Comparison of ENCODE assay signal across 26 mouse cellular contexts in genomic region chr3:152544921-152545320, GRCm38 (mm10).
DNase-seq lines count a peak whose midpoint lies in the region; ATAC-seq and TF ChIP-seq lines count a peak whose summit lies in the region.
"Had no signal": no experiment of that assay in that cellular context is flagged by ENCODE, and none has a peak within 500 bp of the region (broad histone marks: within the 10 kb centered on the region; RNA-seq: fewer than 3 reads in every experiment).

No protein-coding gene starts in this region.

- ATAC-seq in lung, embryonic 14.5 days (ENCODE audit: insufficient read depth): no peak
- no peak for ATAC-seq in forebrain, embryonic 11.5 days (replicated peaks; ENCODE audit: low FRiP score)
- ATAC-seq: CD4-positive, CD25-positive, alpha-beta regulatory T cell, adult 4 months; forebrain, embryonic 13.5 days; forebrain, embryonic 16.5 days; hindbrain, postnatal 0 days; inflammation-experienced regulatory T-cells, adult 6 months; Patski had no signal

- 47% methylated on average over 3 of the region's 3 CpGs for WGBS in lung, embryonic 14.5 days
- 89% methylated on average over 3 of the region's 3 CpGs for WGBS in forebrain, embryonic 11.5 days

- H3K9me3 ChIP-seq in lung, embryonic 14.5 days (ENCODE audit: low read depth, low read length): no peaks in the 10 kb centered on the region
- H3K9me3 ChIP-seq in forebrain, embryonic 11.5 days (ENCODE audit: control insufficient read depth, low read length): no peaks in the 10 kb centered on the region
- H3K9me3 ChIP-seq: embryonic facial prominence, embryonic 12.5 days; embryonic facial prominence, embryonic 15.5 days; forebrain, embryonic 13.5 days had no signal

- H3K27me3 ChIP-seq in lung, embryonic 14.5 days (ENCODE audit: insufficient read depth, low read length): no peaks in the 10 kb centered on the region
- no peaks in the 10 kb centered on the region for H3K27me3 ChIP-seq in forebrain, embryonic 11.5 days (ENCODE audit: control insufficient read depth, insufficient read depth, low read length)
- H3K27me3 ChIP-seq: embryonic facial prominence, embryonic 12.5 days; embryonic facial prominence, embryonic 15.5 days; forebrain, embryonic 13.5 days; Patski had no signal

- no peak overlapping the region for H3K27ac ChIP-seq in lung, embryonic 14.5 days (ENCODE audit: low read depth)
- H3K27ac ChIP-seq in forebrain, embryonic 11.5 days (ENCODE audit: low read depth, low read length): no peak overlapping the region
- H3K27ac ChIP-seq: embryonic facial prominence, embryonic 12.5 days; embryonic facial prominence, embryonic 15.5 days; forebrain, embryonic 13.5 days; hindbrain, embryonic 14.5 days; hindbrain, postnatal 0 days had no signal

- TF ChIP-seq CTCF in lung, embryonic 14.5 days (IDR thresholded peaks at IDR 0.05; ENCODE audit: low read depth): no peak

- no peaks in the 10 kb centered on the region; the same call in 1 of the 2 replicates for H3K4me1 ChIP-seq in lung, embryonic 14.5 days (ENCODE audit: insufficient read depth)
- no peaks in the 10 kb centered on the region for H3K4me1 ChIP-seq in forebrain, embryonic 11.5 days (replicated peaks; ENCODE audit: control insufficient read depth, insufficient read depth, low read length)
- H3K4me1 ChIP-seq: embryonic facial prominence, embryonic 12.5 days; embryonic facial prominence, embryonic 15.5 days; forebrain, embryonic 13.5 days had no signal

- no peak overlapping the region for H3K9ac ChIP-seq in lung, embryonic 14.5 days
- H3K9ac ChIP-seq in forebrain, embryonic 11.5 days (ENCODE audit: low read length): no peak overlapping the region
- H3K9ac ChIP-seq: embryonic facial prominence, embryonic 12.5 days; embryonic facial prominence, embryonic 15.5 days; forebrain, embryonic 13.5 days; hindbrain, embryonic 14.5 days had no signal

- DNase-seq in lung, embryonic 14.5 days: peak; percentile 31
- no peak for DNase-seq in lung, postnatal 14 days
- peak; percentile 26 for DNase-seq in Muller cell, postnatal 12 days (ENCODE audit: inconsistent ontology term)
- DNase-seq in NIH3T3 (ENCODE audit: low read depth): peak; percentile 50
- DNase-seq in right cerebral cortex, postnatal 10 days (ENCODE audit: low spot score in 2 of 2): no peak
- no peak for DNase-seq in forebrain, embryonic 11.5 days (ENCODE audit: low spot score)
- DNase-seq: adrenal gland, adult 2 months; adrenal gland, postnatal 14 days; cerebellum, adult 11 months; cerebellum, adult 2 months; cerebellum, adult 9-11 months; cerebellum, postnatal 25 days; gastrocnemius, postnatal 10 days; gastrocnemius, postnatal 36 days; heart, postnatal 36 days had no signal

- H3K4me2 ChIP-seq in lung, embryonic 14.5 days: no peak overlapping the region
- H3K4me2 ChIP-seq in forebrain, embryonic 11.5 days (ENCODE audit: low read depth, low read length, severe bottlenecking): no peak overlapping the region
- H3K4me2 ChIP-seq: embryonic facial prominence, embryonic 12.5 days; embryonic facial prominence, embryonic 15.5 days; forebrain, embryonic 13.5 days; heart, embryonic 11.5 days; hindbrain, embryonic 14.5 days had no signal

- no peaks in the 10 kb centered on the region for H3K36me3 ChIP-seq in lung, embryonic 14.5 days (ENCODE audit: insufficient read depth)
- no peaks in the 10 kb centered on the region for H3K36me3 ChIP-seq in forebrain, embryonic 11.5 days (ENCODE audit: control insufficient read depth, insufficient read depth, low read length)
- H3K36me3 ChIP-seq: embryonic facial prominence, embryonic 12.5 days; embryonic facial prominence, embryonic 15.5 days had no signal

- no peak overlapping the region for H3K4me3 ChIP-seq in lung, embryonic 14.5 days (ENCODE audit: low read depth, low read length)
- H3K4me3 ChIP-seq in forebrain, embryonic 11.5 days (ENCODE audit: low read depth, low read length): no peak overlapping the region
- H3K4me3 ChIP-seq: embryonic facial prominence, embryonic 12.5 days; embryonic facial prominence, embryonic 15.5 days; erythroblast, embryonic 14.5 days; forebrain, embryonic 13.5 days had no signal

Comparison
In these comparisons a context has a peak if more than half of its experiments do, and no peak if none do; other contexts are left out.
1. DNase-seq: peak in lung, embryonic 14.5 days (single experiment), Muller cell, postnatal 12 days (single experiment) and NIH3T3 (single experiment); none in lung, postnatal 14 days (single experiment), right cerebral cortex, postnatal 10 days (0 of 2) and forebrain, embryonic 11.5 days (single experiment).